Comparison of ENCODE assay signal across 8 mouse cellular contexts in genomic region chr17:44776738-44777270, GRCm38 (mm10). TPM values are rescaled to one million over a fixed set of nuclear protein-coding genes. Genes with fewer than 3 reads are reported as not detected.
DNase-seq lines count a peak whose midpoint lies in the region; ATAC-seq lines count a peak whose summit lies in the region.

Gene Supt3, plus strand, starts transcription at chr17:44777152.

- peak within 1 kb of the TSS; percentile 92 for H3K9ac ChIP-seq in hindbrain, embryonic 13.5 days

- no peaks in the 10 kb centered on the region for H3K27me3 ChIP-seq in hindbrain, embryonic 13.5 days

- H3K4me2 ChIP-seq in hindbrain, embryonic 13.5 days: peak within 1 kb of the TSS; percentile 66

- H3K4me1 ChIP-seq in hindbrain, embryonic 13.5 days (replicated peaks): peaks cover 8% of the 10 kb centered on the region

- peak within 1 kb of the TSS; percentile 72 for H3K4me3 ChIP-seq in hindbrain, embryonic 13.5 days

- under 1% methylated on average over 39 of the region's 40 CpGs for WGBS in hindbrain, embryonic 13.5 days

- H3K36me3 ChIP-seq in hindbrain, embryonic 13.5 days: no peaks in the 10 kb centered on the region

- peak; percentile 97 for ATAC-seq in hindbrain, embryonic 13.5 days (ENCODE audit: low FRiP score)

- H3K27ac ChIP-seq in hindbrain, embryonic 13.5 days: peak within 1 kb of the TSS; percentile 92

- DNase-seq in NIH3T3 (ENCODE audit: low read depth): peak; percentile 99
- DNase-seq in cerebellum, postnatal 10 days: peak; percentile 99
- DNase-seq in frontal cortex, postnatal 10 days (ENCODE audit: low spot score in 2 of 2): peak; percentile 93 to 96
- peak; percentile 94 to 98 for DNase-seq in layer of hippocampus, postnatal 25 days (ENCODE audit: extremely low spot score in 1 of 2, low spot score in 1 of 2)
- DNase-seq in lung, postnatal 25 days (ENCODE audit: low spot score): peak; percentile 94
- DNase-seq in retina, embryonic 14.5 days (ENCODE audit: low spot score): peak; percentile 99
- peak; percentile 99 for DNase-seq in thymus, postnatal 4 days

- no peaks in the 10 kb centered on the region for H3K9me3 ChIP-seq in hindbrain, embryonic 13.5 days

RNA-seq across cellular contexts. Expression of gene Supt3, which starts in this region (rescaled TPM):
- polyA plus RNA-seq in hindbrain, embryonic 13.5 days (2015; fragmentation: Nextera tagmentation; extraction: Ambion mirVana): 22.0 and 22.2 TPM in 2 replicates
- 10 to 100 TPM; 14.6 TPM for total RNA-seq in layer of hippocampus, postnatal 25 days (2021)

Comparison
In these comparisons a context has a peak if more than half of its experiments do, and no peak if none do; other contexts are left out.
1. Peak in every context shown above with its lines: DNase-seq, ATAC-seq, H3K4me3 ChIP-seq and H3K27ac ChIP-seq.